7 mouse cellular contexts compared by ENCODE assay signal in genomic region chr13:78202574-78203347, GRCm38 (mm10). TPM values are rescaled to one million over a fixed set of nuclear protein-coding genes. Genes with fewer than 3 reads are reported as not detected.
DNase-seq lines count a peak whose midpoint lies in the region; ATAC-seq and TF ChIP-seq lines count a peak whose summit lies in the region.

No protein-coding gene starts in this region.

- H3K9ac ChIP-seq in embryonic facial prominence, embryonic 15.5 days: peak overlapping the region; percentile 39
- H3K9ac ChIP-seq in hindbrain, postnatal 0 days (replicated peaks; ENCODE audit: low read length): peak overlapping the region; percentile 70
- H3K9ac ChIP-seq in liver, embryonic 13.5 days: no peak overlapping the region; the same call in 1 of the 2 replicates
- H3K9ac ChIP-seq in stomach, embryonic 15.5 days: peak overlapping the region; percentile 41

- H3K27me3 ChIP-seq in embryonic facial prominence, embryonic 15.5 days: peaks cover 46% of the 10 kb centered on the region
- H3K27me3 ChIP-seq in hindbrain, postnatal 0 days (ENCODE audit: insufficient read depth, low read length): no peaks in the 10 kb centered on the region
- peaks cover 93% of the 10 kb centered on the region for H3K27me3 ChIP-seq in liver, embryonic 13.5 days
- peaks cover 14% of the 10 kb centered on the region; the same call in 1 of the 2 replicates for H3K27me3 ChIP-seq in stomach, embryonic 15.5 days (replicated peaks)

- peak overlapping the region; percentile 68 for H3K4me3 ChIP-seq in embryonic facial prominence, embryonic 15.5 days (replicated peaks)
- peak overlapping the region; percentile 94 for H3K4me3 ChIP-seq in hindbrain, postnatal 0 days (ENCODE audit: low read length)
- peak overlapping the region; percentile 47 for H3K4me3 ChIP-seq in liver, embryonic 13.5 days (replicated peaks)
- H3K4me3 ChIP-seq in stomach, embryonic 15.5 days (replicated peaks): peak overlapping the region; percentile 60

- no peaks in the 10 kb centered on the region for H3K36me3 ChIP-seq in embryonic facial prominence, embryonic 15.5 days
- no peaks in the 10 kb centered on the region for H3K36me3 ChIP-seq in hindbrain, postnatal 0 days (ENCODE audit: insufficient read depth, low read length)
- H3K36me3 ChIP-seq in liver, embryonic 13.5 days: no peaks in the 10 kb centered on the region
- no peaks in the 10 kb centered on the region for H3K36me3 ChIP-seq in stomach, embryonic 15.5 days

- ATAC-seq in embryonic facial prominence, embryonic 15.5 days (ENCODE audit: insufficient number of reproducible peaks, low FRiP score, low TSS enrichment, low read depth): no peak
- peak; percentile 4; the same call in 1 of the 2 replicates for ATAC-seq in hindbrain, postnatal 0 days
- ATAC-seq in liver, embryonic 13.5 days (ENCODE audit: low read depth): no peak
- no peak for ATAC-seq in stomach, embryonic 15.5 days (ENCODE audit: insufficient read depth, low FRiP score, low read depth)

- H3K27ac ChIP-seq in embryonic facial prominence, embryonic 15.5 days (replicated peaks): peak overlapping the region; percentile 88
- H3K27ac ChIP-seq in hindbrain, postnatal 0 days: peak overlapping the region; percentile 93
- no peak overlapping the region for H3K27ac ChIP-seq in liver, embryonic 13.5 days
- H3K27ac ChIP-seq in stomach, embryonic 15.5 days: peak overlapping the region; percentile 88

- no peaks in the 10 kb centered on the region for H3K9me3 ChIP-seq in embryonic facial prominence, embryonic 15.5 days (replicated peaks)
- H3K9me3 ChIP-seq in hindbrain, postnatal 0 days (ENCODE audit: low read length): no peaks in the 10 kb centered on the region
- H3K9me3 ChIP-seq in liver, embryonic 13.5 days (replicated peaks): no peaks in the 10 kb centered on the region
- H3K9me3 ChIP-seq in stomach, embryonic 15.5 days: no peaks in the 10 kb centered on the region

- under 1% methylated on average over 47 of the region's 47 CpGs for WGBS in embryonic facial prominence, embryonic 15.5 days
- under 1% methylated on average over 47 of the region's 47 CpGs for WGBS in hindbrain, postnatal 0 days
- WGBS in liver, embryonic 13.5 days (ENCODE audit: insufficient replicate concordance): under 1% methylated on average over 47 of the region's 47 CpGs
- WGBS in stomach, embryonic 15.5 days: under 1% methylated on average over 44 of the region's 47 CpGs

- TF ChIP-seq CTCF in brain, embryonic 14.5 days (IDR thresholded peaks at IDR 0.05; ENCODE audit: borderline replicate concordance, extremely low read depth, insufficient read depth, insufficient read length): no peak
- no peak for TF ChIP-seq CTCF in hindbrain, postnatal 0 days (IDR thresholded peaks at IDR 0.05; ENCODE audit: low read depth)

- peak; percentile 41 for DNase-seq in ovary, postnatal 36 days (ENCODE audit: low spot score)
- DNase-seq in ovary, postnatal 14 days (ENCODE audit: low spot score): no peak
- DNase-seq in brain, embryonic 14.5 days (ENCODE audit: low read depth): peak; percentile 60
- peak; percentile 64 for DNase-seq in hindbrain, postnatal 0 days (ENCODE audit: low spot score)
- DNase-seq in liver, embryonic 13.5 days: no peak

- 0 out of 2 replicates have a peak, but pooled peaks have one; percentile 10 for TF ChIP-seq POLR2A in brain, embryonic 14.5 days (IDR thresholded peaks at IDR 0.05; ENCODE audit: borderline replicate concordance, extremely low read depth, insufficient read depth, insufficient read length, poor library complexity, severe bottlenecking)

- H3K4me2 ChIP-seq in embryonic facial prominence, embryonic 15.5 days (replicated peaks): peak overlapping the region; percentile 82
- peak overlapping the region; percentile 87 for H3K4me2 ChIP-seq in hindbrain, postnatal 0 days (ENCODE audit: low read depth, low read length)
- peak overlapping the region; percentile 41 for H3K4me2 ChIP-seq in liver, embryonic 13.5 days
- H3K4me2 ChIP-seq in stomach, embryonic 15.5 days: peak overlapping the region; percentile 76

- H3K4me1 ChIP-seq in embryonic facial prominence, embryonic 15.5 days: peaks cover 21% of the 10 kb centered on the region
- H3K4me1 ChIP-seq in hindbrain, postnatal 0 days (ENCODE audit: insufficient read depth, low read length): 0 out of 2 replicates have a peak, but pooled peaks cover 2% of the 10 kb centered on the region
- H3K4me1 ChIP-seq in liver, embryonic 13.5 days (replicated peaks): no peaks in the 10 kb centered on the region
- 0 out of 2 replicates have a peak, but pooled peaks cover 4% of the 10 kb centered on the region for H3K4me1 ChIP-seq in stomach, embryonic 15.5 days

RNA-seq across cellular contexts. Expression of gene Nr2f1, which starts 3.2 kb away (rescaled TPM):
- polyA plus RNA-seq in brain, embryonic 14.5 days (2012; rRNA removed): 465 and 624 TPM in 2 replicates
- polyA plus RNA-seq in embryonic facial prominence, embryonic 15.5 days (2015; fragmentation: Nextera tagmentation; extraction: Ambion mirVana): 14.5 and 18.4 TPM in 2 replicates
- total RNA-seq in hindbrain, postnatal 0 days (2014; rRNA removed): 220 and 254 TPM in 2 replicates
- 49.8 and 51.2 TPM in 2 replicates for polyA plus RNA-seq in hindbrain, postnatal 0 days (2015; fragmentation: Nextera tagmentation; extraction: Ambion mirVana)
- polyA plus RNA-seq in liver, embryonic 13.5 days (2015; fragmentation: Nextera tagmentation; extraction: Ambion mirVana): 0.48 and 0.68 TPM in 2 replicates
- 11.6 and 11.7 TPM in 2 replicates for polyA plus RNA-seq in stomach, embryonic 15.5 days (2015; fragmentation: Nextera tagmentation; extraction: Ambion mirVana)

Comparison
In these comparisons a context has a peak if more than half of its experiments do, and no peak if none do; other contexts are left out.
1. DNase-seq: peak in ovary, postnatal 36 days (single experiment), brain, embryonic 14.5 days (single experiment) and hindbrain, postnatal 0 days (single experiment); none in ovary, postnatal 14 days (single experiment) and liver, embryonic 13.5 days (single experiment).
2. Peak in every context shown above with its lines, with median percentiles within 50 percentile points of each other: H3K4me2 ChIP-seq and H3K4me3 ChIP-seq.